Mouse (Mus musculus): ENCODE results near the gene Angptl7. TPM values are rescaled to one million over a fixed set of nuclear protein-coding genes. Genes with fewer than 3 reads are reported as not detected.

The Angptl7 gene
- polyA plus RNA-seq, 1 experiment from 2014 or later, result 0.15 TPM

- no peaks in the 10 kb centered on the region for H3K9me3 ChIP-seq (replicated peaks; ENCODE audit: control insufficient read depth, low read length)
- H3K4me3 ChIP-seq (ENCODE audit: low read depth, low read length), result no peak overlapping the region
- no peak for ATAC-seq
- H3K27ac ChIP-seq (ENCODE audit: low read depth, low read length), result no peak overlapping the region
- DNase-seq (ENCODE audit: low spot score), result no peak
- no peaks in the 10 kb centered on the region for H3K4me1 ChIP-seq (ENCODE audit: control insufficient read depth, insufficient read depth, low read length)
- H3K4me2 ChIP-seq (ENCODE audit: low read length), result no peak overlapping the region
- H3K36me3 ChIP-seq (ENCODE audit: control insufficient read depth, insufficient read depth, low read length), result peaks cover 96% of the 10 kb centered on the region
- WGBS, result 91% methylated on average over 5 of the region's 5 CpGs
- H3K9ac ChIP-seq (ENCODE audit: low read length), result no peak overlapping the region
- no peaks in the 10 kb centered on the region for H3K27me3 ChIP-seq (replicated peaks; ENCODE audit: control insufficient read depth, insufficient read depth, low read length)
Observed at GRCm38 (mm10) chr4:148466511-148467079, 33.7 kb downstream of the Angptl7 start.

- Histone ChIP-seq H3K9me3 (replicated peaks; ENCODE audit: control insufficient read depth, low read length) (no peaks in the 10 kb centered on the region), H3K4me3 (ENCODE audit: low read depth, low read length) (no peak overlapping the region), H3K4me2 (ENCODE audit: low read length) (no peak overlapping the region), H3K27ac (ENCODE audit: low read depth, low read length) (no peak overlapping the region), H3K36me3 (ENCODE audit: control insufficient read depth, insufficient read depth, low read length) (peaks cover 95% of the 10 kb centered on the region), H3K9ac (ENCODE audit: low read length) (no peak overlapping the region), H3K27me3 (replicated peaks; ENCODE audit: control insufficient read depth, insufficient read depth, low read length) (no peaks in the 10 kb centered on the region), H3K4me1 (ENCODE audit: control insufficient read depth, insufficient read depth, low read length) (no peaks in the 10 kb centered on the region)
- WGBS, result 95% methylated on average over 12 of the region's 12 CpGs
- DNase-seq (ENCODE audit: low spot score) (no peak), ATAC-seq (no peak)
Observed at GRCm38 (mm10) chr4:148464869-148465268, 35.4 kb downstream of the Angptl7 start.

DNA sequence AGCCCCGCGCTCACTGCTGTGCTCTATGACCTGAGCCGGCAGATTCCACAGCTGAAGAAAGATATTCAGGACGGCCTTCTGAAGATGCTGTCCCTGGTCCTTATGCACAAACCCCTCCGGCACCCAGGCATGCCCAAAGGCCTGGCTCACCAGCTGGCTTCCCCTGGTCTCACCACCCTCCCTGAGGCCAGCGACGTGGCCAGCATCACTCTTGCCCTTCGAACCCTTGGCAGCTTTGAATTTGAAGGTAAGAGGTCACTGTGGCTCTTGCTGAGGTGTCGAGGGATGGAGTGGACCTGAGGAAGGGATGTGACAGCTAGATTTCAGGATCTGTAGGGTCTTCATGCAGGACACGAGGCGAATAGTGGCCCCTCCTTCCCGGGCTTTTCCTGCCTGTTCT, 36.0 kb downstream of the Angptl7 start:
- H3K4me2 ChIP-seq (ENCODE audit: low read length), result no peak overlapping the region
- DNase-seq (ENCODE audit: low spot score) (no peak), ATAC-seq (no peak)
- no peaks in the 10 kb centered on the region for H3K4me1 ChIP-seq (ENCODE audit: control insufficient read depth, insufficient read depth, low read length)
- no peaks in the 10 kb centered on the region for H3K9me3 ChIP-seq (replicated peaks; ENCODE audit: control insufficient read depth, low read length)
- WGBS, result 93% methylated on average over 12 of the region's 12 CpGs
- H3K27me3 ChIP-seq (replicated peaks; ENCODE audit: control insufficient read depth, insufficient read depth, low read length), result no peaks in the 10 kb centered on the region
- no peak overlapping the region for H3K4me3 ChIP-seq (ENCODE audit: low read depth, low read length)
- H3K9ac ChIP-seq (ENCODE audit: low read length), result no peak overlapping the region
- H3K36me3 ChIP-seq (ENCODE audit: control insufficient read depth, insufficient read depth, low read length), result peaks cover 95% of the 10 kb centered on the region
- H3K27ac ChIP-seq (ENCODE audit: low read depth, low read length), result no peak overlapping the region

GRCm38 (mm10) chr4:148463208-148463960, 36.9 kb downstream of the Angptl7 start:
- WGBS, result 70% methylated on average over 14 of the region's 14 CpGs
- Histone ChIP-seq H3K27ac (ENCODE audit: low read depth, low read length) (0 out of 2 replicates have a peak overlapping the region, but pooled peaks have one; percentile 3), H3K27me3 (replicated peaks; ENCODE audit: control insufficient read depth, insufficient read depth, low read length) (no peaks in the 10 kb centered on the region), H3K4me2 (ENCODE audit: low read length) (no peak overlapping the region), H3K9me3 (replicated peaks; ENCODE audit: control insufficient read depth, low read length) (no peaks in the 10 kb centered on the region), H3K4me3 (ENCODE audit: low read depth, low read length) (no peak overlapping the region), H3K4me1 (ENCODE audit: control insufficient read depth, insufficient read depth, low read length) (no peaks in the 10 kb centered on the region), H3K36me3 (ENCODE audit: control insufficient read depth, insufficient read depth, low read length) (peaks cover 95% of the 10 kb centered on the region), H3K9ac (ENCODE audit: low read length) (no peak overlapping the region)
- ATAC-seq (peak; percentile 27), DNase-seq (ENCODE audit: low spot score) (peak; percentile 65)

DNA sequence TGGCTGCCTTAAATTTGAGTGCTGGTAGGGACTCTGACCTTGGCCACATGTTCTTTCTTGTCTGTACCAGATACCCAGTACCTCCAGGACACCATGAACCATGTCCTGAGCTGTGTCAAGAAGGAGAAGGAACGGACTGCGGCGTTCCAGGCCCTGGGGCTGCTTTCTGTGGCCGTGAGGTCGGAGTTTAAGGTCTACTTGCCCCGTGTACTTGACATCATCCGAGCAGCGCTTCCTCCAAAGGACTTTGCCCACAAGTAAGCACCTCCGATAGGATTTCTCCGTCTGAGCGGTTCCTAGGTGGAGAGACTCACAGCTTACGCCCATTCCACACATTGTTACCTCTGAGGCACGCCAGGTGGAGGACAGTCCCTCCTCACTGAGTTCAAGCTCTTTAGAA, 37.5 kb downstream of the Angptl7 start:
- Histone ChIP-seq H3K36me3 (ENCODE audit: control insufficient read depth, insufficient read depth, low read length) (peaks cover 95% of the 10 kb centered on the region), H3K4me1 (ENCODE audit: control insufficient read depth, insufficient read depth, low read length) (no peaks in the 10 kb centered on the region), H3K4me2 (ENCODE audit: low read length) (no peak overlapping the region), H3K4me3 (ENCODE audit: low read depth, low read length) (no peak overlapping the region), H3K9ac (ENCODE audit: low read length) (no peak overlapping the region), H3K9me3 (replicated peaks; ENCODE audit: control insufficient read depth, low read length) (no peaks in the 10 kb centered on the region), H3K27me3 (replicated peaks; ENCODE audit: control insufficient read depth, insufficient read depth, low read length) (no peaks in the 10 kb centered on the region), H3K27ac (ENCODE audit: low read depth, low read length) (no peak overlapping the region)
- WGBS, result 94% methylated on average over 13 of the region's 13 CpGs
- ATAC-seq (no peak), DNase-seq (ENCODE audit: low spot score) (no peak)

- peaks cover 98% of the 10 kb centered on the region for H3K36me3 ChIP-seq (ENCODE audit: control insufficient read depth, insufficient read depth, low read length)
- H3K27me3 ChIP-seq (replicated peaks; ENCODE audit: control insufficient read depth, insufficient read depth, low read length), result no peaks in the 10 kb centered on the region
- no peaks in the 10 kb centered on the region for H3K9me3 ChIP-seq (replicated peaks; ENCODE audit: control insufficient read depth, low read length)
- DNase-seq (ENCODE audit: low spot score) (no peak), ATAC-seq (no peak)
- H3K27ac ChIP-seq (ENCODE audit: low read depth, low read length), result no peak overlapping the region
- no peak overlapping the region for H3K9ac ChIP-seq (ENCODE audit: low read length)
- WGBS, result 80% methylated on average over 4 of the region's 4 CpGs
- no peaks in the 10 kb centered on the region for H3K4me1 ChIP-seq (ENCODE audit: control insufficient read depth, insufficient read depth, low read length)
- H3K4me2 ChIP-seq (ENCODE audit: low read length), result no peak overlapping the region
- no peak overlapping the region for H3K4me3 ChIP-seq (ENCODE audit: low read depth, low read length)
Observed at GRCm38 (mm10) chr4:148461772-148462171, 38.5 kb downstream of the Angptl7 start.

DNA sequence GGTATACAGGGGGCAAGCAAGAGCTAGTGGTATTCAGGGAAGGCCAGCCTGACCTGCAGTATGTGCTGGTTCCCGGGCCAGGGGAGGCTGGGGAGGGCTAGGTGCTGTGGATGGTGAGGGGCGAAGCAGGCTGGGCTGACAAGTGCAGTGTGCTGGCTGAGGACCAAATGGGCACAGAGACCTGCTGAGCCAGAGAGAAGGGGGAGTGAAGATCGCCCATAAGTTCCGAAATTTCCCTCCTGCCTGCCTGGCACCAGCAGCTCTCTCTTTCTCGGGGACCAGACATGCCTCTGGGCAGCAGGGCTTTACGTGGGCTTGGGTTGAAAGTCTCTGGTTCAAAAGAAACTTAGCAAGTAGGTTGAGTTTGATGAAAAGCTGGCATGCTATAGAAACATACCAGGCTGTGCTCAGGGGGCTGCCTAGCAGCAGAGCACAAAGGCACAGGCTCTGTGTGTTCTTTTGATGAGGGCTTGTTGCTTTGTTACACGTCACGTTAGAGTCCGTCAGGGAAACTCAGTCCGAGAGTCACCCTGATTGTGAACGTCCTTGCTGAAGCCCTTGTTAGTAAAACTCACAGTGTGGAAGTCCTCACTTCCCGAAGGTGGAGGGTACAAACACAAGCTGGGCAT, 39.5 kb downstream of the Angptl7 start:
- Histone ChIP-seq H3K4me1 (ENCODE audit: control insufficient read depth, insufficient read depth, low read length) (no peaks in the 10 kb centered on the region), H3K36me3 (ENCODE audit: control insufficient read depth, insufficient read depth, low read length) (peaks cover 98% of the 10 kb centered on the region), H3K9ac (ENCODE audit: low read length) (no peak overlapping the region), H3K4me3 (ENCODE audit: low read depth, low read length) (no peak overlapping the region), H3K4me2 (ENCODE audit: low read length) (no peak overlapping the region), H3K9me3 (replicated peaks; ENCODE audit: control insufficient read depth, low read length) (no peaks in the 10 kb centered on the region), H3K27ac (ENCODE audit: low read depth, low read length) (peak overlapping the region; percentile 66), H3K27me3 (replicated peaks; ENCODE audit: control insufficient read depth, insufficient read depth, low read length) (no peaks in the 10 kb centered on the region)
- 31% methylated on average over 12 of the region's 12 CpGs for WGBS
- DNase-seq (ENCODE audit: low spot score) (peak; percentile 72), ATAC-seq (peak; percentile 79)

DNA sequence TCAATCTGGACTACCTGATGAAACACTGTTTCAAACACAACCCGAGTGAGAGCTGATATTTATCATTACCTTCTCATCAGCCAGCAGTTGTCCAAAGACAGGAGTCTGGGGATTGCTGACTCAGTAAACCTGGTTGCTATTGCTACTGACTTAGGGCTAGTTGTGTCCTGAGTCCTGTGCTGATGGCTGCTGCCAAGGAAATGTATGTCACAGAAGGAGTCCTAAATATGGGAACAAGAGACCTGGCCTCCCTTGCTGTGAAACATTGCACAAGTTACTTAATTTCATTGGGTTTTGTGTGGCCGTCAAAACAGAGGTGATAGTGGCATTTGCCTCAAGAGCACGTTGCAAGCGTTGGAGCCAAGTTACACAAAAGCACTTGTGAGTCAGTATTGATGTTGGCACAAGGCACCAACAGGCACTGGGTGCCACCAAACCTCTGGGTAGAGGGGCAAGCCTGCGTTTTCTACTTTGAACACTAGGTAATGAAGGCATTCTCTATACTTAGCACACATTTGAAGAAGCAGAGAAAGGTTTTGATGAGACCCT, 44.7 kb downstream of the Angptl7 start:
- no peaks in the 10 kb centered on the region for H3K27me3 ChIP-seq (replicated peaks; ENCODE audit: control insufficient read depth, insufficient read depth, low read length)
- ATAC-seq, result no peak
- 93% methylated on average over 5 of the region's 5 CpGs for WGBS
- no peak overlapping the region for H3K4me2 ChIP-seq (ENCODE audit: low read length)
- H3K36me3 ChIP-seq (ENCODE audit: control insufficient read depth, insufficient read depth, low read length), result peaks cover 84% of the 10 kb centered on the region
- H3K9ac ChIP-seq (ENCODE audit: low read length), result no peak overlapping the region
- H3K9me3 ChIP-seq (replicated peaks; ENCODE audit: control insufficient read depth, low read length), result no peaks in the 10 kb centered on the region
- DNase-seq (ENCODE audit: low spot score), result no peak
- no peak overlapping the region for H3K27ac ChIP-seq (ENCODE audit: low read depth, low read length)
- no peaks in the 10 kb centered on the region for H3K4me1 ChIP-seq (ENCODE audit: control insufficient read depth, insufficient read depth, low read length)
- H3K4me3 ChIP-seq (ENCODE audit: low read depth, low read length), result no peak overlapping the region

DNA sequence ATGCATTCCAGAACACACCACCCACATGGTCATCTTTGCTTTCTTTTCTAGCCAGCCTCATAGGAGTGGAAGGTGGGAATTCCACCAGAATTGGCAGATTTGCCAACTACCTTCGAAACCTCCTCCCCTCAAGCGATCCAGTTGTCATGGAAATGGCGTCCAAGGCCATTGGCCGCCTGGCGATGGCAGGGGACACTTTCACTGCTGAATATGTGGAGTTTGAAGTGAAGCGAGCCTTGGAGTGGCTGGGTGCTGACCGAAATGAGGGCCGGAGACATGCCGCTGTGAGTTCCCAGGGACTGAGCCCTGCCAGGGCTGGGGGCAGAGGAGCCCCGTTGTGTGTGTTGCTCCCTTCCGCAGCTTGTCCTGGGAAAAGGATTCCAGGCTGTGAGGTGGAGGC, 46.6 kb downstream of the Angptl7 start:
- DNase-seq (ENCODE audit: low spot score), result no peak
- H3K9me3 ChIP-seq (replicated peaks; ENCODE audit: control insufficient read depth, low read length), result no peaks in the 10 kb centered on the region
- WGBS, result 95% methylated on average over 11 of the region's 11 CpGs

More for the DNA sequence above, 46.6 kb downstream of the Angptl7 start:
- H3K36me3 ChIP-seq (ENCODE audit: control insufficient read depth, insufficient read depth, low read length), result peaks cover 67% of the 10 kb centered on the region
- no peak overlapping the region for H3K27ac ChIP-seq (ENCODE audit: low read depth, low read length)
- no peaks in the 10 kb centered on the region for H3K27me3 ChIP-seq (replicated peaks; ENCODE audit: control insufficient read depth, insufficient read depth, low read length)
- H3K9ac ChIP-seq (ENCODE audit: low read length), result no peak overlapping the region
- H3K4me2 ChIP-seq (ENCODE audit: low read length), result no peak overlapping the region
- ATAC-seq, result no peak
- H3K4me3 ChIP-seq (ENCODE audit: low read depth, low read length), result no peak overlapping the region
- H3K4me1 ChIP-seq (ENCODE audit: control insufficient read depth, insufficient read depth, low read length), result peaks cover 7% of the 10 kb centered on the region

All from forebrain, embryonic 14.5 days (tissue).